Mouse (Mus musculus): ENCODE results near the gene Col13a1. TPM values are rescaled to one million over a fixed set of nuclear protein-coding genes. Genes with fewer than 3 reads are reported as not detected.

The Col13a1 gene
- polyA plus RNA-seq, 1 experiment: 0.43 TPM

GRCm38 (mm10) chr10:62012371-62012770 is 33.5 kb upstream of the Col13a1 start:
- Histone ChIP-seq H3K4me3 (ENCODE audit: control insufficient read depth, low read depth, low read length) (no peak overlapping the region), H3K27me3 (ENCODE audit: control insufficient read depth, insufficient read depth, low read length) (no peaks in the 10 kb centered on the region), H3K4me1 (ENCODE audit: control insufficient read depth, insufficient read depth, low read length) (no peaks in the 10 kb centered on the region), H3K27ac (ENCODE audit: control insufficient read depth, insufficient read depth, low read depth, low read length) (no peak overlapping the region), H3K36me3 (ENCODE audit: control insufficient read depth, insufficient read depth, low read length) (no peaks in the 10 kb centered on the region)
- TF ChIP-seq POLR2A (IDR thresholded peaks at IDR 0.05; ENCODE audit: control insufficient read depth, low read depth, low read length) (no peak), CTCF (IDR thresholded peaks at IDR 0.05; ENCODE audit: control insufficient read depth, insufficient read depth, insufficient replicate concordance, low read depth, low read length) (no peak)

- Histone ChIP-seq H3K4me1 (ENCODE audit: control insufficient read depth, insufficient read depth, low read length) (no peaks in the 10 kb centered on the region), H3K36me3 (ENCODE audit: control insufficient read depth, insufficient read depth, low read length) (no peaks in the 10 kb centered on the region), H3K27ac (ENCODE audit: control insufficient read depth, insufficient read depth, low read depth, low read length) (no peak overlapping the region), H3K27me3 (ENCODE audit: control insufficient read depth, insufficient read depth, low read length) (no peaks in the 10 kb centered on the region), H3K4me3 (ENCODE audit: control insufficient read depth, low read depth, low read length) (no peak overlapping the region)
- no peak for TF ChIP-seq POLR2A (IDR thresholded peaks at IDR 0.05; ENCODE audit: control insufficient read depth, low read depth, low read length)
- no peak for TF ChIP-seq CTCF (IDR thresholded peaks at IDR 0.05; ENCODE audit: control insufficient read depth, insufficient read depth, insufficient replicate concordance, low read depth, low read length)
These were observed 31.1 kb upstream of the Col13a1 start for GRCm38 (mm10) chr10:62009981-62010500.

- TF ChIP-seq CTCF (IDR thresholded peaks at IDR 0.05; ENCODE audit: control insufficient read depth, insufficient read depth, insufficient replicate concordance, low read depth, low read length) (no peak), POLR2A (IDR thresholded peaks at IDR 0.05; ENCODE audit: control insufficient read depth, low read depth, low read length) (no peak)
- no peaks in the 10 kb centered on the region for H3K36me3 ChIP-seq (ENCODE audit: control insufficient read depth, insufficient read depth, low read length)
- H3K4me1 ChIP-seq (ENCODE audit: control insufficient read depth, insufficient read depth, low read length): no peaks in the 10 kb centered on the region
- H3K27ac ChIP-seq (ENCODE audit: control insufficient read depth, insufficient read depth, low read depth, low read length): no peak overlapping the region
- H3K27me3 ChIP-seq (ENCODE audit: control insufficient read depth, insufficient read depth, low read length): no peaks in the 10 kb centered on the region
- no peak overlapping the region for H3K4me3 ChIP-seq (ENCODE audit: control insufficient read depth, low read depth, low read length)
These were observed 29.1 kb upstream of the Col13a1 start for GRCm38 (mm10) chr10:62007958-62008357.

GRCm38 (mm10) chr10:62006371-62006770 is 27.5 kb upstream of the Col13a1 start:
- Histone ChIP-seq H3K4me3 (ENCODE audit: control insufficient read depth, low read depth, low read length) (no peak overlapping the region), H3K27me3 (ENCODE audit: control insufficient read depth, insufficient read depth, low read length) (no peaks in the 10 kb centered on the region), H3K4me1 (ENCODE audit: control insufficient read depth, insufficient read depth, low read length) (no peaks in the 10 kb centered on the region), H3K27ac (ENCODE audit: control insufficient read depth, insufficient read depth, low read depth, low read length) (no peak overlapping the region), H3K36me3 (ENCODE audit: control insufficient read depth, insufficient read depth, low read length) (no peaks in the 10 kb centered on the region)
- TF ChIP-seq CTCF (IDR thresholded peaks at IDR 0.05; ENCODE audit: control insufficient read depth, insufficient read depth, insufficient replicate concordance, low read depth, low read length) (no peak), POLR2A (IDR thresholded peaks at IDR 0.05; ENCODE audit: control insufficient read depth, low read depth, low read length) (no peak)

GRCm38 (mm10) chr10:62000216-62000615 is 21.3 kb upstream of the Col13a1 start:
- Histone ChIP-seq H3K4me3 (ENCODE audit: control insufficient read depth, low read depth, low read length) (no peak overlapping the region), H3K27ac (ENCODE audit: control insufficient read depth, insufficient read depth, low read depth, low read length) (no peak overlapping the region), H3K27me3 (ENCODE audit: control insufficient read depth, insufficient read depth, low read length) (no peaks in the 10 kb centered on the region), H3K4me1 (ENCODE audit: control insufficient read depth, insufficient read depth, low read length) (no peaks in the 10 kb centered on the region), H3K36me3 (ENCODE audit: control insufficient read depth, insufficient read depth, low read length) (no peaks in the 10 kb centered on the region)
- no peak for TF ChIP-seq POLR2A (IDR thresholded peaks at IDR 0.05; ENCODE audit: control insufficient read depth, low read depth, low read length)

- no peak for TF ChIP-seq POLR2A (IDR thresholded peaks at IDR 0.05; ENCODE audit: control insufficient read depth, low read depth, low read length)
- Histone ChIP-seq H3K27ac (ENCODE audit: control insufficient read depth, insufficient read depth, low read depth, low read length) (no peak overlapping the region), H3K4me3 (ENCODE audit: control insufficient read depth, low read depth, low read length) (no peak overlapping the region), H3K27me3 (ENCODE audit: control insufficient read depth, insufficient read depth, low read length) (no peaks in the 10 kb centered on the region), H3K36me3 (ENCODE audit: control insufficient read depth, insufficient read depth, low read length) (no peaks in the 10 kb centered on the region), H3K4me1 (ENCODE audit: control insufficient read depth, insufficient read depth, low read length) (no peaks in the 10 kb centered on the region)
These were observed 20.9 kb upstream of the Col13a1 start for GRCm38 (mm10) chr10:61999766-62000165.

- no peaks in the 10 kb centered on the region for H3K36me3 ChIP-seq (ENCODE audit: control insufficient read depth, insufficient read depth, low read length)
- no peak overlapping the region for H3K27ac ChIP-seq (ENCODE audit: control insufficient read depth, insufficient read depth, low read depth, low read length)
- no peaks in the 10 kb centered on the region for H3K27me3 ChIP-seq (ENCODE audit: control insufficient read depth, insufficient read depth, low read length)
- TF ChIP-seq CTCF (IDR thresholded peaks at IDR 0.05; ENCODE audit: control insufficient read depth, insufficient read depth, insufficient replicate concordance, low read depth, low read length) (no peak), POLR2A (IDR thresholded peaks at IDR 0.05; ENCODE audit: control insufficient read depth, low read depth, low read length) (no peak)
- no peak overlapping the region for H3K4me3 ChIP-seq (ENCODE audit: control insufficient read depth, low read depth, low read length)
- no peaks in the 10 kb centered on the region for H3K4me1 ChIP-seq (ENCODE audit: control insufficient read depth, insufficient read depth, low read length)
These were observed 12.8 kb upstream of the Col13a1 start for GRCm38 (mm10) chr10:61991481-61992424.
